Mouse (Mus musculus) embryo, embryonic 11 days (tissue): ENCODE measurements around the gene Tnc.

Experiments
- DNase-seq: peaks from one replicate; pipeline ENCODE4 v3.0.0-alpha.2; 2015

Gene Tnc

GRCm38 (mm10) chr4:64046831-64047493, at the start of gene Tnc:
Gene Tnc (minus strand): TSS chr4:64047015.
- DNase-seq: peak; percentile 77

DNA sequence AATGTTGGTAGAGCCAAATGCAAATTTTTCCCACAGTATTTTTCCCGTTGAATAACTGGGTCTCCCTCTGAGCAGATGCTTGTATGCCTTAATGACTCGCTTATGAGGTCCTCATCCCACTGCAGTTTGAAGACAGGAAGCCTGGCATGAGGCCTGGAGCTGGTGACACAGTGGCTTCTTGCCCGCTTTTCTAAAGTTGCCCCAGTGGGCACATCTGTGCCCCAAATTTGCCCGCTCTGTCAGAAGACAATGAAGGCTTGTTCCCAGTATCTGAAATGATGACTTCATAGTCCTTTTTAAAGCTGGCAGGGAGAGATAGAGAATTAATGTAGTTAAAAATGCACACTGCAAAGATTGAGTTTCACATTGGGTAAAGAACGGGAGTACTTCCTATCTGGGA, 47.4 kb upstream of the Tnc start:
- DNase-seq: no peak

GRCm38 (mm10) chr4:64092857-64093256, 46.0 kb upstream of the Tnc start:
- DNase-seq: no peak

DNA sequence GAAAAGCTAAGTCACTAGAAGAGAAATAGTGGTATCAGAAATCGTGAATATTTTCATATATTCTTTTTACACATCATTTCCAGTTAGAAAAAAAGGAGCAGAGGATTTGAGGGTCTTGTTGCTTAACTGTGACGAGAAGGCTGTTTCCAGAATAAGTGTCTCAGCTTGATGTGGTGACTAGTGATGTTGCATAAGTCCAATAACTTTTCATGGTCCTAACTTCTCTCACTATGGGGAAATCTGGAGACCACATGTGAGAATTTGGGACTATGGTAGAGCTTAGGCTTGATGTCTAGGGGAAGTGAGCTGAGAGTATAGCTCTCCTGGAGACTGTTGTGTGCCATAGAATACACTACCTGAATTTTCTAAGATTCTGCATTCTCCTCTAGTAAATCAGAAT, 42.6 kb upstream of the Tnc start:
- DNase-seq: no peak

DNA sequence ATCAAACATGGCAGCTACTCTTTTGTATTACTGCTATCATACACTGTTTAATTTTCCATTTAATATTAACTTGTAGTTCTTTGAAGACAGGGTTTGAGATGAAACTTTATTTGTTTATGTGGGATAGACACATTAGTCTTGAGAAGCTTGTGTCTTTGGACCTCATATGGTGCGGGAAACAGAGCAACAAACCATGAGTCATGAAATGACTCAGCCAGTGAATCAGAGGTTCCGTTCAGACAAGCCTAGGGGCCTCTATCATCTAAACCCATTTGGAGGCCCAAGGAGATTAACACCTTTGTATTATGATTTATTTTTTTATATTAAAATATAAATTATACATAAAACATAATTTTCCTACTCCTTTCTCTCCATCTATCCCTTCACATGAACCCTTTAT, 40.9 kb upstream of the Tnc start:
- DNase-seq: no peak

GRCm38 (mm10) chr4:64085993-64086567, 39.3 kb upstream of the Tnc start:
- no peak for DNase-seq

GRCm38 (mm10) chr4:64083858-64084257, 37.0 kb upstream of the Tnc start:
- DNase-seq: peak; percentile 24

DNA sequence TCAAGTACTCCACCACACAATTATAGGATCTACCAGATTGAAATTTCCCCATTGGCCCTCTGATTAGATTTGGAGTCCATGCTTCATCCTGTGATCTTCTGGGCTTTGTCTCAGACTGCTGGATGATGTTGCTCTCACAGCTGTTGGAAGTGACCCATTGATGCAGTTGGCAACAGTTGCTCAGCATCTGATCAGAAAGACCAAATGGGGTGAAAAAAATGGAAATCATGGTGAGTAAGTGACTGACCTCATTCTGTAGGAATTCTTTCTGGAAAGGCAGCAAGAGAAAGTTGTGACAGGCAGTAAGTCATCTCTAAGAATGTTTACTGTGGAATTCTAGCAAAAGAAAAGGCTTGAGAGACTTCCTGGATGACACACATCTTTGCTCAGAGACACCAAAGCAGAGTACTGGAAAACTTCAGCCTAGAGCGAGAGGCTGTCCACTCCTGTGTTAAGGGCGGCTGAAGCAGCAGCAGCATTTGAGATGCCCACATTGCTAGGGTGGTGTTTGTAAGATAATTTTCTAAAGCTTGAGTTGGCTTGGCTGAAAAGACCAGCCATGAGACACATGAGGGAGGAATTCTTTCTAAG, 31.3 kb upstream of the Tnc start:
- DNase-seq: no peak

DNA sequence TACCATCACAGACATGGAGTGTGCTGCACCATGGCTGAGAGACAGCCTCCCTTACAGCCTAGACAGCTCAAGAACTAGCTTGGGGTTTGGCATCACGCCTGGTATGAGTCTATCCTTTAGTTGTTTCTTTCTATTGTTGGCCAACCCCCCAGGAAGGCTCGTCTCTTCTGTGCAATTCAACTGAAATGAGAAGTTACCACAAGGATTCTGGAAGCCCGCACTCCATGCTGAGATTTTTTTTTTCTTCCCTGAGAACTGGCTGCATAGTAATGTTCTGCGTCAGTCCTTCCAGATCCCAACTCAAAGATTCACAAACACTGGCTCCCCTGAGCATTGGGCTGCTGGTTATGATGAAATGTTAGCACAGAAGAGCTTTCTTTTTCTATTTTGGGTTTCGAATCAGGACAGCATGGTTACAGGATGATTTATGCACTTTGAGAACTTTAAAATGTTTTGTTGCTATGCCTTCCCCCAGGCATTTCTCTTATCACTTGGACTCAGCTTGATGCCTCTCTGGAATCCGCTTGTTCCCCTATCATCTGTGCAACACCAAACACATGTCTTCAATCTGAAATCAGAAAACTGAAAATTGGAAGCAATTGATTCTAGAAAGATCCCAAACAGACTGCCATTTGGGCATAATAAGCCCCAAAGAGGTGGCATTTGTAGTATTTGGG, 29.7 kb upstream of the Tnc start:
- DNase-seq: no peak

DNA sequence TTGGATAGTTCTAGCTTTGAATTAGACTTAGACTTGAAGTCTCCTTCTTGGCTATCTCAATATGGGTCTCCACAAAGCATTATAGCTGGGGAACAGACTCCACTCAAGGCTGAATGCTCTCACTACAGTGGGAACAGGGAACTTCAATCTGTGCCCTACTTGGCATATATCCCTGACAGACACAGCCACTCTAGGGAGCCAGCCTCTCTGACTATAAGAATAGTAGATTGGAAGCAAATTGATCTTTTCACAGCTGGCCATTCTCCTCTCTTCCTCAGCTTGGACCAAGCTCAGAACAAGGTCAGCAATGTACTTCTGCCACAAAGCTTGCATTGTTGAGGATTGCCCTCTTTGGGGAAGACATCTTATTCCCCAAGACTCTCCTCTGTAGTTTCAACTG, 27.9 kb upstream of the Tnc start:
- no peak for DNase-seq

DNA sequence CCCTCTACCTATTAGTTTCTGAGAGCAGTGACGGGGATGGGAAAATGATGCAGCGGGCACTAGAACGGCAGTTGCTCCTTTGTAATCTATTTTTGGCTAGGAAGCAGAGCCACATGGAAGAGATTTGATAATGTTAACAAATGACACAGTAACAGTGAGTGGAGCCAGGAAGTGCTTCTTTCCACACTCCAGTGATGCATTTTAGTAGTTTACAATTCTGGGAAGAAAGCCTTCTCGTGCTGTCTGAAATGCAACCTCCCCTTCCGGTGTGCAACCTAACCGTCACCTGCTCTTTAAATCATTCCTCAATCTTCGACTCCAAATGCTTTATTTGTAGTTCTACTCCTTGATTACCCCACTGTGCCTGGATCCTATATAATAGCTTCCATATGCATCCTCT, 20.6 kb upstream of the Tnc start:
- no peak for DNase-seq

- peak; percentile 61 for DNase-seq
These were observed 18.5 kb upstream of the Tnc start for GRCm38 (mm10) chr4:64065266-64065665.

- no peak for DNase-seq
These were observed 12.0 kb upstream of the Tnc start for GRCm38 (mm10) chr4:64058856-64059231.

- no peak for DNase-seq
These were observed 11.4 kb upstream of the Tnc start for GRCm38 (mm10) chr4:64058048-64058855.

GRCm38 (mm10) chr4:64048177-64048576, 1.4 kb upstream of the Tnc start:
- DNase-seq: no peak

DNA sequence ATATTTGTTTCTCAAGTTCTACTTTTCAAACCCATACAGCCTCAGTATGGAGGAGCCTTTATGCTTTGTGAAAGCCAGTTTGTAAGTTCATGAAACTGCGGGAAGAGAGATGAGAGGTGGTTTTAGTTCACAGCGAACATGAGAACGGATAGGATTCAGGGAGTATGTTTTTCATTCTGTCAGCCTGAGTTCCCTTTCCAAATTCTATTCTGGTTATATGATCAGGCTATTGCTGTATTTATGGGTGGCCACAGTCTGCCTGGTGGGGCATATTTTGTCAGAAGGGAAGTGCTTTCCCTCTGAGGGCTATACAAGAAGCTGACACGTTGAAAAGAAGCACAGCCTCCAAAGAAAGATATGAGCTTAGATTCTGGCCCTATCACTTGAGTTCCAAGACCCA, 2.9 kb downstream of the Tnc start:
- no peak for DNase-seq

DNA sequence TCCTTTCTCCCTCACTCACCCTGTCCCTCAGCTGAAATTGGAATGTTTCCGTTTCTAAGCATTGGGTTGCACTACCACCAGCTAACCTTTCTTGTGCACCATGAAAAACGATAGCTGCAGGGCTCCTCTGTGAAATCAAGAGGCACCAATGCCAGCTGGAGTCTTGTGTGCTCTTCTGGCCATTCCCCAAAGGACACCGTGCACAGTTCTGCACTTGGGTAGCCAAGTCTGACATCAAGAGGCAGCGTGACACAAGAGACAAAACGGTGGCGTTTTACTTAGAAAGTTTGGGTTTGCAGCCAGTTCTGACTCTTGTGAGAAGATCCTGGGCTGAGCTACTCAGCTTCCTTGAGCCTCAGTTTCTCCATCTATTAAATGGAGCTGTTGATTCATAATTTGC, 3.4 kb downstream of the Tnc start:
- DNase-seq: no peak

DNA sequence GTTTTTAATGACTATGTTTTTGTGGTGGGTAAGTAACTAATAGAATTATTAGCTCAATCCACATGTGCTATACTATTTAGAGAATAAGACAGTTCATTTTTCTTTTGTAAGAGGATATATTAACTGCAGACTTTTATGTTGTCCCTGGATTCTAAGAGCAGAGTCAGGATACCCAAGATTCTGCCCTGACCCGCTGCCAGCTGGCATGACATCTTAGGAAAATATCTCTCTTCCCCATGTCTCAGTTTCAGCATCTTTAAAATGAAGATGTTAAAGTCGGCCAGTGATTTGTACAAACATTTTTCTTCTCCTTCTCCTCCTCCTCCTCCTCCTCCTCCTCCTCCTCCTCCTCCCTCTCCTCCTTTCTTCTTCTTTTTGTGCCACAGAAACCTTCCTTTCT, 7.7 kb downstream of the Tnc start:
- DNase-seq: no peak

DNA sequence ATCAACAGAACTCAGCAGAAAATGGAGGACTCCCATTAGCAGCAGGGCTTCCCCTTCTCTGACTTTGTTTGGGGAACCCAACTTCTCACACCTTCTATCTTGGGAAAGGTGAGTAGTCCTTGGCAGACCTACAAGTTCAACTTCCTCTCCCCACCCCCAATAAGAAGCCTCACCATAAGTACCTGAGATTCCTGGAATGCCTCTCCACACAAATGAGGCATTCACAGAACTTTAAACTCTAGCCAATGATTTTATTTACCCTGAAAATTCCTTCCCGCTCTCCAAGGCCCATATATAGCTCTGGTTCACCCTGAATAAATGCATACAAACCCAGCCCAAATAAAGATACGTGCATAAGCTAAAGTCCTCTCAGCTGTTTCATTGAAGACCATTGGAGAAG, 9.3 kb downstream of the Tnc start:
- DNase-seq: no peak

GRCm38 (mm10) chr4:64034724-64035123, 12.1 kb downstream of the Tnc start:
- DNase-seq: no peak

DNA sequence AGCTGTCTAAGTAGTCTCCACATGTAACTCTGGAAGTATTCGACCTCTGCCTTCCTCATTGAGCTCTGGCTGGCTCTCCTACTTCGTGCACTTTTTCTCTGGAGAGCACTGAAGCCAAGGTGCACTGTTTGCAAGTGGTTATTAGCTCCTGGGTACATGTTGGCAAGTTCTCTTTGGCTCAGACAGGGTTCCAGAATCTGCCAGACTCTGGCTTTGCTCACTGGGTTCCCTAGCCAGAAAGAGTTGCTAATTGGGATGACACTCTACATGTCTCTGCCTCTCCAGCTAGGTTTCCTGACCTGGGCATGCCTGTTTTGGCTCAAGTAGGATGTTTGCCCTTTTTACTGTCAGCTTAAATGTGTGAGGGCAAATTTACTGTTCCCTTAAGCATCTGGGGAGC, 13.6 kb downstream of the Tnc start:
- DNase-seq: no peak

DNA sequence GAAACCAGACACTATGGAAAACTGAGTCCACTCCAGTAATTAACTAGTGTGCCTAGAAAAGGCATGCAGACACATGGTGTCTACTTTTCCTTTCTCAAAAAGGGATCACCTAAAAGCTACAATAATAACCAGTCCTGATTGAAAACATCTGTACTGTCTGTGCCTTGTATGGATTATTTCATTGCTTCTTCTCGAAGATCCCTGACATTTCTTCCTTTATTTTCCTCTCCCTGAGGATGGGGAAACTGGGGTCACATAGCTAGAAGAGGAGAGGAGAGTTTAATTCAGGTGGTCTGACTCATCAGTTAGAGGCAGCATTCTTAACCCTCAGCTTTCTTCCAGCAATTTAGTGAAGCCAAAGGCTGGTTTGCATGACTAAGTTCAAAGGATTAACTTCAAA, 17.3 kb downstream of the Tnc start:
- DNase-seq: peak; percentile 32

DNA sequence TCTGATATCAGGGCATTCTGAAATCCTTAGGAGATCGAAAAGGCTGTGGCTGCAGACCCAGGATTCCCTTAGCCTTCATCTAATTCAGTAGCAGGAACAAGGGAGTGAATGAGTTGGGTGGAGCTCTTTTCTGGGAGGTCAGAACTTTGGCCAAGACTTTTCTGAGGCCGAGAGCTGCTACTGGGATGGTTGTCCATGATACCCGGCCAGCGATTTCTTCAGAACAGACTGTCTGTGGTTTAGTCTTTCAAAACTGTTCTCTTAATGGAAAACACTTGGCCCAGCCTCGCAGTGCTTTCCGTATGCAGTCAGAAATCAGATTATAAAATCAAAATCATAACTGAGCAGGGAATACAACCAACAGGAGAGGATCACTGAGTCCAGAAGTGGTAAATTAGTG, 21.2 kb downstream of the Tnc start:
- no peak for DNase-seq
